Mouse (Mus musculus): ENCODE measurements around the gene Tm7sf3. TPM values are rescaled to one million over a fixed set of nuclear protein-coding genes. Genes with fewer than 3 reads are reported as not detected.

Tm7sf3 gene
- polyA plus RNA-seq, 1 experiment = 5.8 TPM

DNA sequence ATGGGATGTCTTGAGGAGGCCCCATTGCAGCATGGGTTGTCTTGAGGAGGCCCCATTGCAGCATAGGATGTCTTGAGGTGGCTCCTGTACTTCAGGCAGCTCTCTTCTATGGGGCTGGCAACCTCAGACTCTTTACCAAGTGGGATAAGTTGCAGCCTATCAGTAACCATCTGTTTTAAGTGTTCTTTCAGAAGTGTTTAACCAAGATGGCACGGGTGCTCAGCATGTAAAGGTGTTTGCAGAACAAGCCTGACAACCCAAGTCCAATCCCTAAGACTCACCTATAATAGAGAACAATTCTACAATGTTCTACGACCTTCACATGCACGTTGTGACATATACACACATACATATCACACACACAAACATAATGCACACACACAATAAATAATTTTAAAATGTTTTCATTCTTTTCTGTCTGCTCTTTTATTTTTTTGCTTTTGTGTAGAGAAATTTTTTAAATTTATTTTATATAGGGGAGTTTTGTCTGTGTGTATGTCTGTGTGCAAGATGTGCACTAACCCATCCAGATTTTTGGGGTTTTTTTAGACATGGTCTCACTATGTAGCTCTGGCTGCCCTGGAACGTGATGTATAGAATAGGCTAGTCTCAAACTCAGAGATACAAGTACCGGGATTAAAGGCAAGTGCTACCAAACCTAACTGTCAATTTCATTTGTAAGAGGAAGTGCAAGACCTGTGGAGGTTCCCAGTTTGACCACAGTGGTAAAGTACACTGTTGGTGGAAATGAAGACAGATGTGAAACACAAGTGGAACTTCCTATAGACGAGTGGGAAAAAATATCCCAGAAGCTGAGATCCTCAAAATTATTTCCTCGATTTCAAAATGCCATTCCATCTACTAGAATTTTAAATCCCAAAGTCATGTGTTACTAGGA, 2.3 kb downstream of the Tm7sf3 start:
- Histone ChIP-seq H3K4me3 (ENCODE audit: insufficient read depth, poor library complexity, severe bottlenecking) (no peak overlapping the region), H3ac (ENCODE audit: control insufficient read depth, insufficient read length, low read depth) (no peak overlapping the region), H3K79me2 (ENCODE audit: control insufficient read depth, insufficient read depth) (peaks cover 27% of the 10 kb centered on the region), H3K79me3 (ENCODE audit: low read depth) (peaks cover 21% of the 10 kb centered on the region), H3K36me3 (ENCODE audit: control insufficient read depth, insufficient read depth) (no peaks in the 10 kb centered on the region), H3K27me3 (ENCODE audit: control insufficient read depth, insufficient read depth, insufficient read length) (no peaks in the 10 kb centered on the region)
- no peak for TF ChIP-seq MYOG (IDR thresholded peaks at IDR 0.05; ENCODE audit: control insufficient read depth, extremely low read depth, insufficient read length)

DNA sequence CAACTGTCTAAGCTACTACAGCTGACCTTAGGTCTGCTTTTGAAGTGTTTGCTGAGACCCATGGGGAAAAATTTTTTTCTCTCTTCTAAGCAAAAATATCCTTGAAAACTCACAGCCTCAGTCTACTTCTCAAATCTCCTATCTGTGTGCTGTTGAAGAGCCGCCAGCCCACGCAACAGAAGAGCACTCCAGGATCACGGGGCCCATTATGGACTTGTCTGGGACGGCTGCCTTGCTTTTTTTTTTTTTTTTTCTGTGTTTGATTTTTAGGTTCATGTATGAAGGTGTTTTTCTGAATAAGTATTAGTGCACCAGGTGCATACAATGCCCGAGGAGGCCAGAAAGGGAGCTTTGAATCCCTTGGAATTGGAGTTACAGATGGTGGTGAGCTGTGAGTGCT, 6.1 kb downstream of the Tm7sf3 start:
- H3K36me3 ChIP-seq (ENCODE audit: control insufficient read depth, insufficient read depth) = no peaks in the 10 kb centered on the region
- H3K27me3 ChIP-seq (ENCODE audit: control insufficient read depth, insufficient read depth, insufficient read length) = no peaks in the 10 kb centered on the region
- no peaks in the 10 kb centered on the region for H3K79me2 ChIP-seq (ENCODE audit: control insufficient read depth, insufficient read depth)
- no peak overlapping the region for H3K4me3 ChIP-seq (ENCODE audit: insufficient read depth, poor library complexity, severe bottlenecking)
- no peak overlapping the region for H3ac ChIP-seq (ENCODE audit: control insufficient read depth, insufficient read length, low read depth)
- no peaks in the 10 kb centered on the region for H3K79me3 ChIP-seq (ENCODE audit: low read depth)
- TF ChIP-seq MAX (IDR thresholded peaks at IDR 0.05) = no peak
- no peak for TF ChIP-seq FOSL1 (IDR thresholded peaks at IDR 0.05; ENCODE audit: insufficient read depth, low read length, poor library complexity, severe bottlenecking)

DNA sequence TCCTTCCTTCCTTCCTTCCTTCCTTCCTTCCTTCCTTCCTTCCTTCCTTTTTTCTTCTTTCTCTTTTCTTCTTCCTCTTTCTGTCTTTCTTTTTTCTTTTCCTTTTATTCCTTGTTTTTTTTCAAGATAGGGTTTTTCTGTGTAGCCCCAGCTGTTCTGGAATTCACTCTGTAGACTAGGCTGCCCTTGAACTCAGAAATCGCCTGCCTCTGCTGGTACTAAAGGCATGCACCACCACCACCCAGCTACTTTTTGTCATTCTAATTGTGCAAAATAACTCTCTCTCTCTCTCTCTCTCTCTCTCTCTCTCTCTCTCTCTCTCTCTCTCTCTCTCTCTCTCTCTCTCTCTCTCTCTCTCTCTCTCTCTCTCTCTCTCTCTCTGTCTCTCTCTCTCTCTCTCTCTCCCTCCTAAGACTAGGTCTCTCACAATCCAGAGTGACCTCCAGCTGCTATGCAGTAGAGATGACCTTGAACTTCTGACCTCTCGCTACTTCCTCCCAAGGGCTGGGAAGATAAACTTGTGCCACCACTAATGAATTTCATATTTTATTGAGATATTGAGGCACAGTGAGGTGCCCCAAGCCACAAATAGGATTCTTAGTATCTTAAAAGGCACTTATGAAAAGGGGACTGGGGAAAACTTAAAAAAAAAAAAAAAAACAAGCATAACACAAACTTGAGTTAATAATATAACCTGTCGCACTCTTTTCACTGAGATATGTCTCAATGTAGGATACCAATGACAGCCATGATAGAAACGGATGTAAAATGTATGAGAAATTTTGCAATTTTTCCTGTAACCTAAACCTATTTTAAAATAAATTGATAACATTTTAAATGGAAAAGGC, 7.6 kb downstream of the Tm7sf3 start:
- H3K79me3 ChIP-seq (ENCODE audit: low read depth) = no peaks in the 10 kb centered on the region
- H3K27me3 ChIP-seq (ENCODE audit: control insufficient read depth, insufficient read depth, insufficient read length) = no peaks in the 10 kb centered on the region
- no peak for TF ChIP-seq MYOD1 (IDR thresholded peaks at IDR 0.05; ENCODE audit: control insufficient read depth, insufficient read length, low read depth)
- TF ChIP-seq MYOG (IDR thresholded peaks at IDR 0.05; ENCODE audit: control insufficient read depth, extremely low read depth, insufficient read length) = no peak
- TF ChIP-seq MAX (IDR thresholded peaks at IDR 0.05) = no peak
- no peak for TF ChIP-seq CTCF (IDR thresholded peaks at IDR 0.05; ENCODE audit: control insufficient read depth, insufficient read depth, insufficient read length)
- no peak for TF ChIP-seq USF1 (IDR thresholded peaks at IDR 0.05; ENCODE audit: low read depth)
- TF ChIP-seq CEBPB (IDR thresholded peaks at IDR 0.05; ENCODE audit: low read depth) = no peak
- TF ChIP-seq FOSL1 (IDR thresholded peaks at IDR 0.05; ENCODE audit: insufficient read depth, low read length, poor library complexity, severe bottlenecking) = no peak
- no peaks in the 10 kb centered on the region for H3K79me2 ChIP-seq (ENCODE audit: control insufficient read depth, insufficient read depth)
- no peaks in the 10 kb centered on the region for H3K36me3 ChIP-seq (ENCODE audit: control insufficient read depth, insufficient read depth)
- no peak overlapping the region for H3K4me3 ChIP-seq (ENCODE audit: insufficient read depth, poor library complexity, severe bottlenecking)
- no peak overlapping the region for H3ac ChIP-seq (ENCODE audit: control insufficient read depth, insufficient read length, low read depth)

DNA sequence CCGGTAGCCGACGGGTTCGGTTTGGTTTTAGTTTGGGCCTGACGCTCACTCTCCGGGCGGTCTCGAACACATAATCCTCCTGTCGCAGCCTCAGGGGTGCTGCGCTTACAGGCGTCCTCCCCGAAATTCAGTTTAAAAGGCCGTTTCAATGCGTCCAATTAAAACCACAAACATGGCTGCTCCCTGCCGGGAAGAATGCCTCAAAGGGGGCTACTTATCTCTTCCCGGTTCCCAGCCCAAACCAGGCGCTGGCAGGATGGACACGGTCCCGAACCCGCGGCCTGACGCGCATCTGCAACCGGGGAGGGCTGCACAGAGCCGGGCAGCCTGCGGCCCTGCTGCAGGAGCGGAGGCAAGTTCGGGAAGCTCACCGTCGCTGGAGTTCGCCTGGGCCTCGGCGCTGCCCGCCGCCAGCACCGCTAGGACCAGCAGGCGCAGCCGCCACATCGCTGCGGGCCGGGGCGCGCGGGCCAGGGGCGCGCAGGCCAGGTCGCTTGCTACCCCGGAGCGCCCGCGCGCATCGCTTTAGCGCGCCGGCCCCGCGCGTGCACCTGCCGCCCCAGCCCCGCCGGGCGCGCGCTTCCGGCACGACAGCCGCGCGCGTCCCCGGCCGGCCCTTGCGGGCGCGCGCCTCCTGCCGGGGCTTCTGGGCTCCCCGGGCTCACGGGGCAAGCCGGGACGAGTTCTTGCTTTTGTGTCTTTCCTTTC, 8.5 kb downstream of the Tm7sf3 start:
- Histone ChIP-seq H3K36me3 (ENCODE audit: control insufficient read depth, insufficient read depth) (no peaks in the 10 kb centered on the region), H3K27me3 (ENCODE audit: control insufficient read depth, insufficient read depth, insufficient read length) (no peaks in the 10 kb centered on the region), H3K79me2 (ENCODE audit: control insufficient read depth, insufficient read depth) (no peaks in the 10 kb centered on the region), H3K79me3 (ENCODE audit: low read depth) (no peaks in the 10 kb centered on the region), H3K4me3 (ENCODE audit: insufficient read depth, poor library complexity, severe bottlenecking) (peak overlapping the region; percentile 56), H3ac (ENCODE audit: control insufficient read depth, insufficient read length, low read depth) (peak overlapping the region; percentile 74)
- TF ChIP-seq FOSL1 (IDR thresholded peaks at IDR 0.05; ENCODE audit: insufficient read depth, low read length, poor library complexity, severe bottlenecking) (no peak), USF1 (IDR thresholded peaks at IDR 0.05; ENCODE audit: low read depth) (no peak), MAX (IDR thresholded peaks at IDR 0.05) (no peak), CTCF (IDR thresholded peaks at IDR 0.05; ENCODE audit: control insufficient read depth, insufficient read depth, insufficient read length) (no peak), CEBPB (IDR thresholded peaks at IDR 0.05; ENCODE audit: low read depth) (no peak), MYOD1 (IDR thresholded peaks at IDR 0.05; ENCODE audit: control insufficient read depth, insufficient read length, low read depth) (no peak), MYOG (IDR thresholded peaks at IDR 0.05; ENCODE audit: control insufficient read depth, extremely low read depth, insufficient read length) (no peak)

DNA sequence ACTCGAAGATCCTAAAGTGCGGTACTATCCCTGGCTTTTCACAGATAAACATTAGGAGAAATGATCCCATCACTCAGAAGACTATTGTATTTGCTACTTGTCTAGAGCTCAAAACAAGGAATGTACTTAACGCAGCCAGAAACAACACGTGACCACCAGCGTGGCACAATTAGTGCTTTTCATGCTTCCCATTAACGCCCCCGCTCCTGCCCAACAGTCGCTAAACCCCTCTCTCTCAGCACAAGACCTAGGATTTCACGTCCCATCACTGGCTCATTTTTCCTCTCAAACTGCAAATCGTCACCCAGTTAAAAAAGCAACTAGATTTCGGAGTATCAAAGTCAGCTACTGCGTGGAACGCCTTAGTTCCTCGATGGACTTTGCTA, 9.0 kb downstream of the Tm7sf3 start:
- Histone ChIP-seq H3K27me3 (ENCODE audit: control insufficient read depth, insufficient read depth, insufficient read length) (no peaks in the 10 kb centered on the region), H3K4me3 (ENCODE audit: insufficient read depth, poor library complexity, severe bottlenecking) (peak overlapping the region; percentile 56), H3K36me3 (ENCODE audit: control insufficient read depth, insufficient read depth) (no peaks in the 10 kb centered on the region), H3K79me3 (ENCODE audit: low read depth) (no peaks in the 10 kb centered on the region), H3K79me2 (ENCODE audit: control insufficient read depth, insufficient read depth) (no peaks in the 10 kb centered on the region), H3ac (ENCODE audit: control insufficient read depth, insufficient read length, low read depth) (peak overlapping the region; percentile 74)
- TF ChIP-seq USF1 (IDR thresholded peaks at IDR 0.05; ENCODE audit: low read depth) (peak; percentile 67), MYOG (IDR thresholded peaks at IDR 0.05; ENCODE audit: control insufficient read depth, extremely low read depth, insufficient read length) (no peak), CEBPB (IDR thresholded peaks at IDR 0.05; ENCODE audit: low read depth) (no peak), CTCF (IDR thresholded peaks at IDR 0.05; ENCODE audit: control insufficient read depth, insufficient read depth, insufficient read length) (no peak), MAX (IDR thresholded peaks at IDR 0.05) (no peak), MYOD1 (IDR thresholded peaks at IDR 0.05; ENCODE audit: control insufficient read depth, insufficient read length, low read depth) (no peak), FOSL1 (IDR thresholded peaks at IDR 0.05; ENCODE audit: insufficient read depth, low read length, poor library complexity, severe bottlenecking) (no peak)

Data from C2C12 (cell line).